Mouse (Mus musculus): ENCODE results near the gene Ube2t.

DNA sequence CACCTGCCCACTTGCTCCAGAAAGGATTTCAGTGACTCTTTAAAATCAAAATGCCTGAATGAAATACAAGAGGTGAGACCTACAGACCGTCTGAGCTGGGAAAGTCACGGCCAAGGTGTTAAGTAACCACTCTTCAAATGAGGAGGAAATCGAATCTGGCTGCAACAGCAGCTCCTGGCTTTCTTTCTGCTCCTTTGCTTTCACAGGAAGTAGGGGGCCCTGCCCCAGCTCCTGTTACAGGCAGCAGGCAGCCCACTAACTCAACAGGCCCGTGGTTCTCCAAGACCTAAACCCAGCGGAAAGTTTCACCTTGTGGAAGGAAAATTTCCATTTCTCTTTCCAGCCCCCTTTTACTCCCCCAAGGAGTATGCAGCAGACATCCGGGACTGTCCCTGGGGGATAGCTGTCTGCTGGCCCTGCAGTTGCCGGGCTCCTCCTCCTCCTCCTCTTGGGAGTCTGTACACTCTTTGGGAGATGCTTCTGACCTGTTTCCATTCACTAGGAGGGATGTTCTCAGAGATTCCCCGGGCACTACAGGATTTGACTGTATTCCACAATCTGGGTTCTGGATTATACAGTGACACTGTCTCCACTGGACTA, 29.8 kb downstream of the Ube2t start:
- TF ChIP-seq CTCF (IDR thresholded peaks at IDR 0.05; ENCODE audit: extremely low read depth, insufficient read length, insufficient replicate concordance, low read depth, low read length) = no peak
- no peak for TF ChIP-seq POLR2A (IDR thresholded peaks at IDR 0.05; ENCODE audit: low read depth, low read length)

All from small intestine, adult 2 months (tissue).